Mouse (Mus musculus): ENCODE data around the gene Midn. TPM values are rescaled to one million over a fixed set of nuclear protein-coding genes. Genes with fewer than 3 reads are reported as not detected.
"Not testable (repeated sequence)": the region's sequence is repeated elsewhere in the genome, so short reads cannot be mapped to it uniquely, and the experiment has no call there.

Midn gene
- polyA plus RNA-seq, 1 experiment from 2014 or later, result 20.3 TPM

DNA sequence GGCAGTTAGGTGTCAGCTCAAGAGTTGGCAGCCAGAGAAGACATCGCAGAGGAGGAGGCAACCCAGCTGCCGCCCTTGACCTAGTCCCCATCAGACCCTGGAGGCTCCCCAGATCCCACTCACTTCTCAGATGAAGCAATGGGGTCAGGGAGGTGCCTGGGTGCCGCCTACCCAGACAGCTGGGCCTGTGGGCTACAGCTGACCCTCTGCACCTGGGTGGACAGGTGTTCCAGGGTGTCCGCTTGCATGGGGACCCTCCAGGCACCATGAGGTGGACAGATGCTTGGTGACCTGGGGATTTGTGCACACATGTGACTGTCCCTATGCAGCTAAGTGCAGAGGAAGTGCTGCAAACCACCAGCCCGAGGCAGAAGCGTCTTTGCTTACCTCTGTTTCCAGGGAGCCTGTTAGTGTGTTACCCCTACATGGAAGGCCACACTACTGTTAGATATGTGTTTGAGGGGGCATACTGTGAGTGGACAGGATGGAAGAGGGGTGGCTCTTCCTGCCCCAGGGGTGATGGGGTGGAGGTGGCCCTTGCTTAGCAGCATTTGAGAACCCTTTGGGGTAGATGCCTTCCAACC, 14.7 kb downstream of the Midn start:
- H3K79me2 ChIP-seq (ENCODE audit: inconsistent target), result no peaks in the 10 kb centered on the region
- peak overlapping the region; percentile 77 for H3K27ac ChIP-seq
- 66% methylated on average over 6 of the region's 6 CpGs for WGBS (ENCODE audit: missing documents)
- H3K4me3 ChIP-seq (ENCODE audit: inconsistent target), result no peak overlapping the region
- H3K36me3 ChIP-seq (ENCODE audit: inconsistent target), result no peaks in the 10 kb centered on the region

GRCm38 (mm10) chr10:80163721-80164120, 15.6 kb downstream of the Midn start:
- H3K27ac ChIP-seq, result peak overlapping the region; percentile 77
- WGBS (ENCODE audit: missing documents), result 63% methylated on average over 7 of the region's 8 CpGs
- H3K79me2 ChIP-seq (ENCODE audit: inconsistent target), result peaks cover 4% of the 10 kb centered on the region
- H3K4me3 ChIP-seq (ENCODE audit: inconsistent target), result no peak overlapping the region
- no peaks in the 10 kb centered on the region for H3K36me3 ChIP-seq (ENCODE audit: inconsistent target)

- H3K27ac ChIP-seq, result peak overlapping the region; percentile 77
- peak overlapping the region; percentile 18; the same call in 1 of the 2 replicates for H3K4me3 ChIP-seq (ENCODE audit: inconsistent target)
- 23% methylated on average over 41 of the region's 44 CpGs for WGBS (ENCODE audit: missing documents)
- H3K36me3 ChIP-seq (ENCODE audit: inconsistent target), result no peaks in the 10 kb centered on the region
- peaks cover 10% of the 10 kb centered on the region for H3K79me2 ChIP-seq (ENCODE audit: inconsistent target)
These were observed 16.3 kb downstream of the Midn start for GRCm38 (mm10) chr10:80164161-80164997.

DNA sequence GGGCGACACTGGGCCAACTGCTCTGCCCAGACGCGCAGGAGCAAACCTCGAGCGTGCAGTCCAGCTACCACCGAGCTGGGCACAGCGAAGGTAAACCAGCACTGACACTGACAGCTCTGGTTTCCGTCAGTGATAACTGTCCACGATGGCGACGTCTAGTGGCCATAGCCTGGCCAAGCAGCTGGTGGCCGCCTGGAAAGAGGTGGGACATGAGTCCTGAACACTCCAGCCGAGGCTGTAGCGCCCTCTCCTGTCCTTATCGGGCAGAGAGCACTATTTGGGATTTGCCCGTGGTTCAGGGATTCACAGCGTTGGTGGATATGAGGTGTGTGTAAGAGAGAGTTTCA, 16.9 kb downstream of the Midn start:
- peak overlapping the region; percentile 48 for H3K27ac ChIP-seq
- H3K4me3 ChIP-seq (ENCODE audit: inconsistent target), result peak overlapping the region; percentile 18; the same call in 1 of the 2 replicates
- peaks cover 2% of the 10 kb centered on the region; the same call in 1 of the 2 replicates for H3K36me3 ChIP-seq (ENCODE audit: inconsistent target)
- H3K79me2 ChIP-seq (ENCODE audit: inconsistent target), result peaks cover 16% of the 10 kb centered on the region
- WGBS (ENCODE audit: missing documents), result 0% methylated on average over 17 of the region's 17 CpGs

DNA sequence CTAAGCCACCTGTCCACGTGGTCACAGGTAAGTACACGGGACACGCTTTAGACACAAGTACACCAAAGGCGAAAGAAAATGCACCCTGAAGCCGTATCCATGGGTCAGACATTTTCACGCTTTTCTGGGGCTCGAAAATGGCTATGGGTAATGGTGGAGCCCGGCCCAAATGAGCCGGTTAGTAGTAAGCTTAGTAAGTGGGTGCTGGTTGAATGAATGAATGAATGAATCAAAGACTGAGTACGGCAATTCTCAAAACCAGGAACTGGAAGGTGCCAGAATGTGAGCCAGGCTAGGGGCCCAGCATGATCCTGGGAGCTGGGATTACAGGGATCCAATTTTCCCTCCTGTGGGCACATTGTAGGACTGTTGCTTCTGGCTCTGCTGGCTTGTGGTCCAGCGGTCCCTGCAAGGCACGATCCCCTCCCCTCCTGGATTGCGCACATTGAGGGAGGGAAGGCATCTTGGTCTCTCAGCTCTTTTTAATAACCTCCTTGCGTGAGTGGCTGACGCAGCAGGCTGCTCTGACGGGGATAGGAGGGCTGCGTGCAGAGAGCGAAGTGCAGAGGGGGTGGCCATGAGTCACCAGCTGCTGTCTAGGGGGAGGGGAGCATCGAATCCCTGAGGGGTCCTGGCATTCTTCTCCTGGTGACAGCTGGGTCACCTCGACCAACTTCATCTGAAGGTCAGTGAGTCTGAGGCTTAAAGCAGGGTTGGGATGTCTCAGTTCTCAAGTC, 17.5 kb downstream of the Midn start, which contains the start of gene Cirbp:
Gene Cirbp, plus strand, starts transcription at position 594 of the 737 bp plus-strand sequence.
- Histone ChIP-seq H3K27ac (peak within 1 kb of the TSS; percentile 51), H3K4me3 (ENCODE audit: inconsistent target) (peak within 1 kb of the TSS; percentile 18; the same call in 1 of the 2 replicates)
- WGBS (ENCODE audit: missing documents), result 45% methylated on average over 20 of the region's 20 CpGs

DNA sequence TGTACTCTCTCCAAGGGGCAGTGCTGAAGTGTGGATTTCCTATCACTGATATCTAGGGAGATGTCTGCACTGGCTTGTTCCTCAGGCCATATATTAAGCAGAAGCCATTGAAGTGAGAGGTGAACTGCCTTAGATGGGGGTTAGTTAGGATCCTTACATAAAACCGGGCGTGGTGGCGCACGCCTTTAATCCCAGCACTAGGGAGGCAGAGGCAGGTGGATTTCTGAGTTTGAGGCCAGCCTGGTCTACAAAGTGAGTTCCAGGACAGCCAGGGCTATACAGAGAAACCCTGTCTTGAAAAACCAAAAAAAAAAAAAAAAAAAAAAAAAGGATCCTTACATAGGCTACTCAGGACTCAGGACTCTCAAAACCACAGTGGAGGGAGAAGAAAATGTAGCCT, 18.1 kb downstream of the Midn start:
- H3K4me3 ChIP-seq (ENCODE audit: inconsistent target), result not testable (repeated sequence)
- Histone ChIP-seq H3K79me2 (ENCODE audit: inconsistent target) (peaks cover 27% of the 10 kb centered on the region), H3K27ac (peak overlapping the region; percentile 15; the same call in 1 of the 2 replicates), H3K36me3 (ENCODE audit: inconsistent target) (peaks cover 14% of the 10 kb centered on the region; the same call in 1 of the 2 replicates)
- WGBS (ENCODE audit: missing documents), result 96% methylated on average over 4 of the region's 4 CpGs

More for the DNA sequence above, 17.5 kb downstream of the Midn start, which contains the start of gene Cirbp:
- Histone ChIP-seq H3K79me2 (ENCODE audit: inconsistent target) (peaks cover 22% of the 10 kb centered on the region), H3K36me3 (ENCODE audit: inconsistent target) (peaks cover 8% of the 10 kb centered on the region; the same call in 1 of the 2 replicates)

GRCm38 (mm10) chr10:80167460-80168037, 19.5 kb downstream of the Midn start:
- peaks cover 17% of the 10 kb centered on the region; the same call in 1 of the 2 replicates for H3K36me3 ChIP-seq (ENCODE audit: inconsistent target)
- peak overlapping the region; percentile 49; the same call in 1 of the 2 replicates for H3K4me3 ChIP-seq (ENCODE audit: inconsistent target)
- peak overlapping the region; percentile 51 for H3K27ac ChIP-seq
- under 1% methylated on average over 52 of the region's 55 CpGs for WGBS (ENCODE audit: missing documents)
- H3K79me2 ChIP-seq (ENCODE audit: inconsistent target), result peaks cover 27% of the 10 kb centered on the region

DNA sequence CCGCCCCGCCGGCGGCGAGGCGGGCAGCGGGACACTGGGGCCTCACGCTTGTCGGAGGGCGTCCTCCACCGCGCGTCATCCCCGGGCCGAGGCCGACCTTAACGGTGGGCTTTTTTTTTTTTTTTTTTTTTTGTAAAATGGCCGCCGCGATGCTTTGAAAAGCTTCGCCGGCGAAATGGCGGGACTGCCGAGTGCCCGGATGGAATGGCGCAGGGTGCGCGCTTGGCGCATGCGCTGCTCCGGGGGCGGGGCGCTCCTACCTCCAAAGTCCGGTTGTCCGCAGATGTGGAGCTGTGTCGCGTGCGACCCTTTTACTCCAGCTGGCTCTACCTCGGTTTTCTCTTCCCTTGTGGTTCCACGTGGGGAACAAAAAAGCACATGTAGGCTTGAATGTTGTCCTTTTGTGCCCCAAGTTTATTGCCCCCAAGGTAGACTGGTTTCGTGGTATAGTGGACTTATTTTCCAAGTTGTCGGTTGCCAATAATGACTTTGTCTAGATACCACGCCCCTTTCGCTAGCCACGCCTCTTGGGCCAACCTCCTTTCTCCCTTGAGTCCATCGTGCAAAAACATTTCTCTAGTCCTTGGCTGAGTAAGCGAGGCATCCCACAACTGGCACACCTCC, 20.1 kb downstream of the Midn start:
- Histone ChIP-seq H3K27ac (peak overlapping the region; percentile 27), H3K4me3 (ENCODE audit: inconsistent target) (peak overlapping the region; percentile 49), H3K36me3 (ENCODE audit: inconsistent target) (peaks cover 17% of the 10 kb centered on the region; the same call in 1 of the 2 replicates), H3K79me2 (ENCODE audit: inconsistent target) (peaks cover 27% of the 10 kb centered on the region)
- WGBS (ENCODE audit: missing documents), result under 1% methylated on average over 48 of the region's 48 CpGs

DNA sequence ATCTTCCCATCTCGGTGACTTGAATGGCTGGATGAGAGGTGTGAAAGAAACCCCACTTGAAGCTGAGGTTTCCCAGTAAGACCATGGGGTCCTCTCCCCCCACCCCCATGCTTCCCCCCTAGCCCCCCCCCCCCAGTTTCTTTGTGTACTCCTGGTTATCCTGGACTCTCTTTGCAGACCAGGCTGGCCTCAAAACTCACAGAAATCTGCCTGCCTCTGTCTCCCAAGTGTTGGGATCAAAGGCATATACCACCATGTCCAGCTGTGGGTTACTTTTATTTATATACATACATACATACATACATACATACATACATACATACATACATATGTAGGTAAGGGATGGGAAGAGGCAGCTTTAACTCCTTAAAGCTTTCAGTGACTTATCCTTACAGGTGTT, 21.0 kb downstream of the Midn start:
- Histone ChIP-seq H3K27ac (no peak overlapping the region), H3K4me3 (ENCODE audit: inconsistent target) (peak overlapping the region; percentile 49; the same call in 1 of the 2 replicates), H3K36me3 (ENCODE audit: inconsistent target) (peaks cover 17% of the 10 kb centered on the region; the same call in 1 of the 2 replicates), H3K79me2 (ENCODE audit: inconsistent target) (peaks cover 27% of the 10 kb centered on the region)
- 50% methylated on average over 1 of the region's 1 CpGs for WGBS (ENCODE audit: missing documents)

DNA sequence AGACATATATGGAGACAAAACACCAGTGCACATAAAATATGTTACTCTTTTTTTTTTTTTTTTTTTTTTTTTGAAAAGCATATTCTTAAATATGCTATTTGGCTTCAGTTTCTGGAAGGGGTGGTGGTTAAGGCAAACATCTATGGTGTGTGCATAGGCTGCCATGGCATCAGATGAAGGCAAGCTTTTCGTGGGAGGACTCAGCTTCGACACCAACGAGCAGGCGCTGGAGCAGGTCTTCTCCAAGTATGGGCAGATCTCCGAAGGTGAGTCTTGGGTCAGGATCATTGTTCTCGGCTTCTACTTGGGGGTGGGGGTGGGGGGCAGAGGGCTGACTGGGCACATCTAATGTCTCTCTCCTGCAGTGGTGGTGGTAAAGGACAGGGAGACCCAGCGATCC, 21.6 kb downstream of the Midn start:
- peaks cover 27% of the 10 kb centered on the region for H3K79me2 ChIP-seq (ENCODE audit: inconsistent target)
- H3K27ac ChIP-seq, result no peak overlapping the region
- H3K36me3 ChIP-seq (ENCODE audit: inconsistent target), result peaks cover 17% of the 10 kb centered on the region; the same call in 1 of the 2 replicates
- H3K4me3 ChIP-seq (ENCODE audit: inconsistent target), result no peak overlapping the region
- 93% methylated on average over 7 of the region's 7 CpGs for WGBS (ENCODE audit: missing documents)

DNA sequence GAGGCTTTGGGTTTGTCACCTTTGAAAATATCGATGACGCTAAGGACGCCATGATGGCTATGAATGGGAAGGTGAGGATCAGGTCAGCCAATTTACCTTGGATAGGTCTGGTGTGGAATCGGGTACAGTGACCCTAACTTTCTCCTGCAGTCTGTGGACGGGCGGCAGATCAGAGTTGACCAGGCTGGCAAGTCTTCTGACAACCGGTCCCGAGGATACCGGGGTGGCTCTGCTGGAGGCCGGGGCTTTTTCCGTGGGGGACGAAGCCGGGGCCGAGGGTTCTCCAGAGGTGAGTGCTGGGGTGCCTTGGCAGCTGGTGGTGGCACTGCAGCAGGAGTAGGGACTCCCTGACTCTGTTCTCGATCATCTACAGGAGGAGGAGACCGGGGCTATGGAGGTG, 22.0 kb downstream of the Midn start:
- Histone ChIP-seq H3K4me3 (ENCODE audit: inconsistent target) (no peak overlapping the region), H3K27ac (no peak overlapping the region), H3K36me3 (ENCODE audit: inconsistent target) (peaks cover 17% of the 10 kb centered on the region; the same call in 1 of the 2 replicates), H3K79me2 (ENCODE audit: inconsistent target) (peaks cover 27% of the 10 kb centered on the region)
- 94% methylated on average over 16 of the region's 16 CpGs for WGBS (ENCODE audit: missing documents)

- Histone ChIP-seq H3K36me3 (ENCODE audit: inconsistent target) (peaks cover 17% of the 10 kb centered on the region; the same call in 1 of the 2 replicates), H3K79me2 (ENCODE audit: inconsistent target) (peaks cover 27% of the 10 kb centered on the region), H3K4me3 (ENCODE audit: inconsistent target) (no peak overlapping the region), H3K27ac (no peak overlapping the region)
- WGBS (ENCODE audit: missing documents), result 95% methylated on average over 19 of the region's 19 CpGs
These were observed 22.5 kb downstream of the Midn start for GRCm38 (mm10) chr10:80170601-80171021.

DNA sequence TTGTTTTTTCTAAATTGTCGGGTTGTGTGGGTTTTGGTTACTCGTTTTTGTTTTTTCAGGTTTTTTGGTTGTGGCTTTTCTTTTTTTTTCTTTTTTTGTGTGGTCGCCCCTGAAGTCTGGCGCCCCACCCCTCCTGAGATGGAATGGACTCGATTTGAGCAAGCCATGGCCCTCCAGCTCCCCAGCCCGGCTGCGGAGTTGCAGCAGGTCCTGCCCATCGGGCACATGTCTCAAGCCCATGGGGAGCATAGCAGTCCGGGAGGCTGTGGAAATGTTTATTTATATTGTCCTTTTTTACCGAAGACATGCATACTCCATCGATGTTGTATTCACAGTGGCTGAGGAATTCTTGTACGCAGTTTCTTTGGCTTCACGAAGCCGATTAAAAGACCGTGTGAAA, 23.2 kb downstream of the Midn start:
- H3K4me3 ChIP-seq (ENCODE audit: inconsistent target), result no peak overlapping the region
- 94% methylated on average over 15 of the region's 15 CpGs for WGBS (ENCODE audit: missing documents)

More for the DNA sequence above, 23.2 kb downstream of the Midn start:
- H3K36me3 ChIP-seq (ENCODE audit: inconsistent target), result peaks cover 17% of the 10 kb centered on the region; the same call in 1 of the 2 replicates
- H3K27ac ChIP-seq, result no peak overlapping the region
- peaks cover 27% of the 10 kb centered on the region for H3K79me2 ChIP-seq (ENCODE audit: inconsistent target)
